Mouse (Mus musculus): ENCODE data around the gene Myo5c.

Gene Myo5c

DNA sequence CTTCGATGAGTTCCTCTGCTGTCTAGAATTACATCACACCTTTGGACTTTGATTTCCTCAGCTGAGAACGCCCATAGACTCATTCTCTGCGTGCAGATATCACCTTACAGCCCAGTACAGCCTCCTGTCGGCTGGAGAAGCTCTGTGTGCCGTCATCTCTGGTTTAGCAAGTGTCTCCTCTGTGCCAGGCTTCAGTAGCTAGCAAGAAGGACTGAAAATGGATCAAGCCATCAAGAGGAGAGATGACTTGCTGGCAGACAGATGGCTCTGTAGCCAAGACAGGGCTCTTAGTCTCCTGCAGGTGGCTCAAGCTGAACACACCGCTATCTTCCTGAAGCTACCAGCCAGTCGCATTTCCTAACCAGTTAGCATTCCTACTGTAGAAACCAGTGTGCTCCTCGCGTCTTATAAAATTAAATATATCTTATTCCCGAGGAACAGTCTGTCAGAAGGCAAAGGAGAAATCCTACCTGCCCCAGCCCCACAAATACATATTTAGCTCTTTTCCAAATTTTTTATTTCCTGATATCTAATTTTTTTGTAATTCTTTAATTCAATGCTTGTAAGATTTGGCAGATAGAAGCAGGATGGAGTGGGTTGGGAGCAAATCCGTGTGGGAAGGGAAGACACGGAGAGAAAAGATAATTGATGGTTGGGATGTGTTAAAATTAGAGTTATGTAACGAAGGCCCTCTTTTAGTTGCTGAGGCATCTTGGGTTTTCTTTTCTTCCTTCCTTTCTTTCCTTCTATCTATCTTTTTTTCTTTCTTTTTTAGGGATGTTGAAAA is 90.5 kb downstream of the Myo5c start:
- DNase-seq (ENCODE audit: low spot score): no peak

DNA sequence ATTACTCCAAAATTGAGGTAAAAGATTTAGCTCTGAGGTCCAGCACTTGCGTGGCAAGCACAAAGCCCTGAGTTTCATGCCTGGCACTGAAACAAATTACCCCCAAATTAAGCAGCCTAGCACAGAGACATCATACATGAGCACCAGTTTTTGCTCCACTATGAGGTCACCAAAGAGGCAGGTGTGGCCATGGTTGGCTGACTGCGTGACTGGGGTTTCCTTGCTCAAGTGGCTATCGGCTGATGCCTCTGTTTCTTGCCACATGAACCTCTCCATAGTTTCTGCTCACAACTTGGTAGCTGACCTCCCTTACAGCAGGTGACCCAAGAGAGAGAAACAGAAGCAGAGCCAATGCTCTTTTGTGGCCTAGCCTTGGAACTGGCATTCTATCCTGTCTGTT is 96.2 kb downstream of the Myo5c start:
- no peak for DNase-seq (ENCODE audit: low spot score)

GRCm38 (mm10) chr9:75330821-75331220 is 99.0 kb downstream of the Myo5c start:
- DNase-seq (ENCODE audit: low spot score): no peak

DNA sequence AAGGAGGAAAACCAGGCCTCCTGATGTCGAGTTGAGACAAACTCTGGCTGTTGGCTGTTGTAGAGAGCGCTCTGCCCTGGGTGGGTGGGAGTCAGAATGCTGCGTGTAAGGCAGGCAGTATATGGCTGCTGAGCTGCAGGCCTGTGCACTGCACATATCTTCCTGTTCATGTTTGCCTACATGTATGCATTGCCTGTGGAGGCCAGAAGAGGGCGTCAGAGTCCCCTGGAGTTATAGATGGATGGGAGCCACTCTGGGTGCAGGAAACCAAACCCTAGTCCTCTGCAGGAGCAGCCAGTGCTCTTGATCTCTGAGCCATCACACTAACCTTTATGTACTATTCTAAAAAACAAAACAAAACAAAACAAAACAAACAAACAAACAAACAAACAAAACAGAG is 102.6 kb downstream of the Myo5c start:
- no peak for DNase-seq (ENCODE audit: low spot score)

- DNase-seq (ENCODE audit: low spot score): no peak
These were observed 106.2 kb downstream of the Myo5c start for GRCm38 (mm10) chr9:75338016-75338415.

GRCm38 (mm10) chr9:75342433-75342832 is 110.6 kb downstream of the Myo5c start:
- no peak for DNase-seq (ENCODE audit: low spot score)

DNA sequence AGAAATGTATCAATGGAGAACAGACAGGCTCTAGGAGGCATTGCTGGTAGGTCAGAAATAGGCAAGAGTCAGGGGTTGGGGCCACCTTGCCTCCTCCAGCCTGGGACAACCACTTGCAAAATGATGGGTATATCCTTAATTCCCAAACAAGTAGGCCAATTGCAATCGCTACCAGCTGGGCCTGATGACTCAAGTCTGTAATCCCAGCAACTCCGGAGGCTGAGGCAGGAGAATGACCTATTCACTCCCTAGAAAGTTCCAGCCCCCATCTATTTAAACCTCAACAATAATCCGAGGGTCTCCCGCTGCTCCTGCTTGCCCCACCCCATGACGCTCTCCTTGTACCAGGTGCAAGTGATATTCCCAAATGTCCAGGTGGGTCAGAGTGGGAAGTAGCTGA is 115.6 kb downstream of the Myo5c start, which contains the start of gene Bcl2l10:
Gene Bcl2l10, plus strand, starts transcription at position 301 of the 400 bp plus-strand sequence.
- DNase-seq (ENCODE audit: low spot score): no peak

DNA sequence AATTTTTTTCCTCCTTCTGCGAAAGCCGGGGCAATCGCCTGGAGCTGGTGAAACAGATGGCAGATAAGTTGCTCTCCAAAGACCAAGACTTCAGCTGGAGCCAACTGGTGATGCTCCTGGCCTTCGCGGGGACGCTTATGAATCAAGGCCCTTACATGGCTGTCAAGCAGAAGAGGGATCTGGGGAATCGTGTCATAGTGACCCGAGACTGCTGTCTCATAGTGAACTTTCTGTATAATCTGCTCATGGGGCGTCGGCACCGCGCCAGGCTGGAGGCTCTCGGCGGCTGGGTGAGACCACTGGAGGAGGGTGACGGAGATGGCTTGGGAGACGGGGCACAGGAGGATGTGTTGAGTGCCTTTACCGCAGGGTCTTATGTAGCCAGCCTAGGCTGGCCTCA is 116.2 kb downstream of the Myo5c start:
- DNase-seq (ENCODE audit: low spot score): no peak

GRCm38 (mm10) chr9:75348641-75349040 is 116.8 kb downstream of the Myo5c start:
- no peak for DNase-seq (ENCODE audit: low spot score)

DNA sequence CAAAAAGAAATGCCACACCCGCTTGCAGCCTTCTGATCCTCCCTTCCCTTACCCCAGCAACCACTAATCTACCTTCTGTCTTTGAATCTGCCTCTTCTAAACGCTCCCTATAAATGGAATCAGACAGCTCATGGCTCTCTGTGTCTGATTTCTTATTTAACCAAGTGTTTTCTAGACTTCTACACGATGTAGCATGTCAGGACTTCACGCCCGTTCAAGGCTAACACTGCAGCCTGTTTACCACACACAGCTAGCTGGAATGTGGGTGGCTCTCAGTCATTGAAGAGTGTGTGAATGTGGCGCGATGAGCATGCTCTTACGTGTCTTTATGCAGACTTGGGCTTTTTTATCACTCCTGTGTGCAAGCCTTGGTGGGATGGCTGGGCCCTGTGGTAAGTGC is 121.3 kb downstream of the Myo5c start:
- no peak for DNase-seq (ENCODE audit: low spot score)
